Mouse (Mus musculus): Measurements from ENCODE around the gene Bcr. TPM values are rescaled to one million over a fixed set of nuclear protein-coding genes. Genes with fewer than 3 reads are reported as not detected.

The Bcr gene
- 100 to 1,000 TPM in 1 of 2 experiments, 10 to 100 TPM in 1; 99.6 to 113 TPM for total RNA-seq (2021)
- long read RNA-seq, experiment 1, full-length matches to known transcripts: 45 of 72 reads
- long read RNA-seq, experiment 1, partial matches to known transcripts: 11 of 72 reads
- long read RNA-seq, experiment 1, other reads (novel, unspliced or antisense): 16 of 72 reads
- long read RNA-seq, experiment 2, full-length matches to known transcripts: 61 of 85 reads
- long read RNA-seq, experiment 2, partial matches to known transcripts: 18 of 85 reads
- long read RNA-seq, experiment 2, other reads (novel, unspliced or antisense): 6 of 85 reads

GRCm38 (mm10) chr10:75060217-75060842, at the start of gene Bcr:
Gene Bcr (plus strand): TSS chr10:75060592.
- H3K4me3 ChIP-seq: peak within 1 kb of the TSS; percentile 87
- intact Hi-C loops (cut with DNase I): loop anchor here (10.0 kb wide), 1 partner anchor 54 kb away; no protein-coding TSS in a partner anchor
- DNase-seq (ENCODE audit: extremely low spot score in 1 of 2, low spot score in 2 of 2): peak; percentile 83 to 84
- H3K27ac ChIP-seq: peak within 1 kb of the TSS; percentile 79
- TF ChIP-seq CTCF (IDR thresholded peaks at IDR 0.05): no peak

GRCm38 (mm10) chr10:75010704-75011103, 49.7 kb upstream of the Bcr start:
- no peak for TF ChIP-seq CTCF (IDR thresholded peaks at IDR 0.05)
- no peak for DNase-seq (ENCODE audit: extremely low spot score in 1 of 2, low spot score in 2 of 2)
- H3K27ac ChIP-seq: peak overlapping the region; percentile 40
- H3K4me3 ChIP-seq: no peak overlapping the region
- intact Hi-C loops (cut with DNase I): no loop called here

- no peak for TF ChIP-seq CTCF (IDR thresholded peaks at IDR 0.05)
- no peak for DNase-seq (ENCODE audit: extremely low spot score in 1 of 2, low spot score in 2 of 2)
- H3K27ac ChIP-seq: no peak overlapping the region
- no peak overlapping the region for H3K4me3 ChIP-seq
- intact Hi-C loops (cut with DNase I): no loop called here
Observed at GRCm38 (mm10) chr10:75015465-75015864, 44.9 kb upstream of the Bcr start.

- intact Hi-C loops (cut with DNase I): no loop called here
- no peak for DNase-seq (ENCODE audit: extremely low spot score in 1 of 2, low spot score in 2 of 2)
- TF ChIP-seq CTCF (IDR thresholded peaks at IDR 0.05): no peak
- Histone ChIP-seq H3K27ac (no peak overlapping the region), H3K4me3 (no peak overlapping the region)
Observed at GRCm38 (mm10) chr10:75016481-75016880, 43.9 kb upstream of the Bcr start.

GRCm38 (mm10) chr10:75020271-75020670, 40.1 kb upstream of the Bcr start:
- no peak for DNase-seq (ENCODE audit: extremely low spot score in 1 of 2, low spot score in 2 of 2)
- Histone ChIP-seq H3K27ac (no peak overlapping the region), H3K4me3 (no peak overlapping the region)
- intact Hi-C loops (cut with DNase I): no loop called here
- TF ChIP-seq CTCF (IDR thresholded peaks at IDR 0.05): no peak

- H3K27ac ChIP-seq: no peak overlapping the region
- peak; percentile 81 to 89 for DNase-seq (ENCODE audit: extremely low spot score in 1 of 2, low spot score in 2 of 2)
- intact Hi-C loops (cut with DNase I): loop anchor here (1.0 kb wide), 1 partner anchor 84 kb away; no protein-coding TSS in a partner anchor
- no peak overlapping the region for H3K4me3 ChIP-seq
- TF ChIP-seq CTCF (IDR thresholded peaks at IDR 0.05): no peak; the same call in none of the 2 replicates
Observed at GRCm38 (mm10) chr10:75021138-75021537, 39.3 kb upstream of the Bcr start.

- no peak for TF ChIP-seq CTCF (IDR thresholded peaks at IDR 0.05)
- no peak overlapping the region for H3K27ac ChIP-seq
- H3K4me3 ChIP-seq: no peak overlapping the region
- intact Hi-C loops (cut with DNase I): no loop called here
- no peak for DNase-seq (ENCODE audit: extremely low spot score in 1 of 2, low spot score in 2 of 2)
Observed at GRCm38 (mm10) chr10:75026491-75026890, 33.9 kb upstream of the Bcr start.

GRCm38 (mm10) chr10:75028743-75029142, 31.6 kb upstream of the Bcr start:
- H3K27ac ChIP-seq: no peak overlapping the region
- intact Hi-C loops (cut with DNase I): no loop called here

GRCm38 (mm10) chr10:75029677-75030076, 30.7 kb upstream of the Bcr start:
- Histone ChIP-seq H3K4me3 (no peak overlapping the region), H3K27ac (no peak overlapping the region)
- no peak for TF ChIP-seq CTCF (IDR thresholded peaks at IDR 0.05)
- intact Hi-C loops (cut with DNase I): no loop called here
- DNase-seq (ENCODE audit: extremely low spot score in 1 of 2, low spot score in 2 of 2): no peak

More at GRCm38 (mm10) chr10:75028743-75029142, 31.6 kb upstream of the Bcr start:
- TF ChIP-seq CTCF (IDR thresholded peaks at IDR 0.05): no peak
- DNase-seq (ENCODE audit: extremely low spot score in 1 of 2, low spot score in 2 of 2): no peak
- H3K4me3 ChIP-seq: no peak overlapping the region

- DNase-seq (ENCODE audit: extremely low spot score in 1 of 2, low spot score in 2 of 2): no peak
- H3K27ac ChIP-seq: no peak overlapping the region
- intact Hi-C loops (cut with DNase I): no loop called here
- no peak for TF ChIP-seq CTCF (IDR thresholded peaks at IDR 0.05)
- no peak overlapping the region for H3K4me3 ChIP-seq
Observed at GRCm38 (mm10) chr10:75030234-75030633, 30.2 kb upstream of the Bcr start.

- no peak for TF ChIP-seq CTCF (IDR thresholded peaks at IDR 0.05)
- H3K27ac ChIP-seq: no peak overlapping the region
- intact Hi-C loops (cut with DNase I): loop anchor here (1.0 kb wide), 1 partner anchor 38 kb away; no protein-coding TSS in a partner anchor
Observed at GRCm38 (mm10) chr10:75031345-75032114, 28.9 kb upstream of the Bcr start.

GRCm38 (mm10) chr10:75032395-75032794, 28.0 kb upstream of the Bcr start, which contains the start of gene Rsph14:
Gene Rsph14 (minus strand): TSS chr10:75032586.
- H3K27ac ChIP-seq: no peak within 1 kb of the TSS
- no peak for TF ChIP-seq CTCF (IDR thresholded peaks at IDR 0.05)
- DNase-seq (ENCODE audit: extremely low spot score in 1 of 2, low spot score in 2 of 2): peak; percentile 78 to 85
- intact Hi-C loops (cut with DNase I): loop anchor here (1.0 kb wide), 1 partner anchor 39 kb away; no protein-coding TSS in a partner anchor
- peak within 1 kb of the TSS; percentile 20; the same call in 1 of the 2 replicates for H3K4me3 ChIP-seq

More at GRCm38 (mm10) chr10:75031345-75032114, 28.9 kb upstream of the Bcr start:
- no peak for DNase-seq (ENCODE audit: extremely low spot score in 1 of 2, low spot score in 2 of 2)
- H3K4me3 ChIP-seq: no peak overlapping the region

Data from left cerebral cortex, adult 2 months (tissue).